Mouse (Mus musculus) brain, embryonic 18.5 days (tissue): ENCODE results near the gene Socs5.

Source experiments
- DNase-seq: peaks from one replicate; pipeline ENCODE4 v3.0.0-alpha.2; 2012; ENCODE audit warnings: low read depth, low spot score

Socs5 gene

GRCm38 (mm10) chr17:87167407-87167806 is 59.9 kb downstream of the Socs5 start:
- DNase-seq: no peak

GRCm38 (mm10) chr17:87169076-87169475 is 61.6 kb downstream of the Socs5 start:
- DNase-seq: no peak

- DNase-seq: no peak
Measured at GRCm38 (mm10) chr17:87170364-87170763, 62.9 kb downstream of the Socs5 start.

- DNase-seq: no peak
Measured at GRCm38 (mm10) chr17:87172031-87172430, 64.6 kb downstream of the Socs5 start.

- DNase-seq: no peak
Measured at GRCm38 (mm10) chr17:87173966-87174365, 66.5 kb downstream of the Socs5 start.

GRCm38 (mm10) chr17:87174651-87175331 is 67.3 kb downstream of the Socs5 start:
- no peak for DNase-seq

GRCm38 (mm10) chr17:87176066-87177012 is 68.9 kb downstream of the Socs5 start:
- DNase-seq: no peak

GRCm38 (mm10) chr17:87178596-87179590 is 71.4 kb downstream of the Socs5 start:
- no peak for DNase-seq

GRCm38 (mm10) chr17:87179939-87180550 is 72.6 kb downstream of the Socs5 start:
- no peak for DNase-seq

- DNase-seq: no peak
Measured at GRCm38 (mm10) chr17:87181683-87182346, 74.3 kb downstream of the Socs5 start.

GRCm38 (mm10) chr17:87185461-87186066 is 78.1 kb downstream of the Socs5 start:
- DNase-seq: no peak

GRCm38 (mm10) chr17:87187005-87187404 is 79.5 kb downstream of the Socs5 start:
- no peak for DNase-seq
